ENCODE assay signal across 8 mouse cellular contexts in genomic region chr19:44930122-44930521, GRCm38 (mm10). TPM values are rescaled to one million over a fixed set of nuclear protein-coding genes. Genes with fewer than 3 reads are reported as not detected.
DNase-seq lines count a peak whose midpoint lies in the region; ATAC-seq and TF ChIP-seq lines count a peak whose summit lies in the region.

No protein-coding gene starts in this region.

- H3K9me3 ChIP-seq in limb, embryonic 14.5 days (ENCODE audit: control insufficient read depth, low read length): no peaks in the 10 kb centered on the region
- no peaks in the 10 kb centered on the region for H3K9me3 ChIP-seq in stomach, embryonic 16.5 days (replicated peaks; ENCODE audit: control insufficient read depth, low read length)

- 0 out of 2 replicates have a peak overlapping the region, but pooled peaks have one; percentile 96 for H3K27ac ChIP-seq in cerebellum, adult 2 months (ENCODE audit: insufficient read depth, low read length)
- peak overlapping the region; percentile 82; the same call in 1 of the 2 replicates for H3K27ac ChIP-seq in spleen, adult 2 months (ENCODE audit: insufficient read depth, low read length)
- peak overlapping the region; percentile 43; the same call in 1 of the 2 replicates for H3K27ac ChIP-seq in limb, embryonic 14.5 days (replicated peaks; ENCODE audit: low read depth, low read length)
- peak overlapping the region; percentile 72 for H3K27ac ChIP-seq in stomach, embryonic 16.5 days (ENCODE audit: low read length)

- 43% methylated on average over 2 of the region's 2 CpGs for WGBS in cerebellum, adult 2 months
- 13% methylated on average over 2 of the region's 2 CpGs for WGBS in spleen, adult 2 months
- 36% methylated on average over 2 of the region's 2 CpGs for WGBS in limb, embryonic 14.5 days
- WGBS in stomach, embryonic 16.5 days: 30% methylated on average over 2 of the region's 2 CpGs

- TF ChIP-seq POLR2A in cerebellum, adult 2 months (IDR thresholded peaks at IDR 0.05; ENCODE audit: borderline replicate concordance, insufficient read depth, low read length): no peak
- TF ChIP-seq POLR2A in spleen, adult 2 months (IDR thresholded peaks at IDR 0.05; ENCODE audit: low read depth, low read length): no peak
- TF ChIP-seq POLR2A in limb, embryonic 14.5 days (IDR thresholded peaks at IDR 0.05; ENCODE audit: borderline replicate concordance, extremely low read depth, insufficient read depth, insufficient read length): no peak

- H3K27me3 ChIP-seq in cerebellum, adult 2 months (ENCODE audit: control insufficient read depth, insufficient read depth, low read length): no peaks in the 10 kb centered on the region
- H3K27me3 ChIP-seq in spleen, adult 2 months (ENCODE audit: control insufficient read depth, insufficient read depth, low read length): no peaks in the 10 kb centered on the region
- H3K27me3 ChIP-seq in limb, embryonic 14.5 days (ENCODE audit: control insufficient read depth, insufficient read depth, low read length): no peaks in the 10 kb centered on the region
- no peaks in the 10 kb centered on the region for H3K27me3 ChIP-seq in stomach, embryonic 16.5 days (ENCODE audit: control insufficient read depth, insufficient read depth, low read length)

- H3K9ac ChIP-seq in limb, embryonic 14.5 days (ENCODE audit: low read depth, low read length, severe bottlenecking): peak overlapping the region; percentile 81
- H3K9ac ChIP-seq in stomach, embryonic 16.5 days (ENCODE audit: low read length): peak overlapping the region; percentile 58

- no peaks in the 10 kb centered on the region; the same call in 1 of the 2 replicates for H3K4me1 ChIP-seq in cerebellum, adult 2 months (ENCODE audit: control insufficient read depth, insufficient read depth, low read length)
- H3K4me1 ChIP-seq in spleen, adult 2 months (ENCODE audit: control insufficient read depth, insufficient read depth, insufficient read length): peaks cover 2% of the 10 kb centered on the region; the same call in 1 of the 2 replicates
- peaks cover 23% of the 10 kb centered on the region for H3K4me1 ChIP-seq in limb, embryonic 14.5 days (ENCODE audit: control insufficient read depth, insufficient read depth, low read length)
- H3K4me1 ChIP-seq in stomach, embryonic 16.5 days (ENCODE audit: control insufficient read depth, insufficient read depth, low read length): peaks cover 19% of the 10 kb centered on the region

- H3K4me2 ChIP-seq in limb, embryonic 14.5 days (replicated peaks; ENCODE audit: low read depth, low read length, severe bottlenecking): peak overlapping the region; percentile 65
- peak overlapping the region; percentile 53 for H3K4me2 ChIP-seq in stomach, embryonic 16.5 days (ENCODE audit: low read depth, low read length)

- no peak for TF ChIP-seq CTCF in cerebellum, adult 2 months (IDR thresholded peaks at IDR 0.05; ENCODE audit: borderline replicate concordance, insufficient read depth, low read depth, low read length)
- no peak for TF ChIP-seq CTCF in spleen, adult 2 months (IDR thresholded peaks at IDR 0.05; ENCODE audit: extremely low read depth, insufficient read depth, insufficient read length, insufficient replicate concordance)

- DNase-seq in cerebellum, adult 2 months: no peak
- no peak for DNase-seq in cerebellum, postnatal 25 days
- DNase-seq in spleen, adult 2 months (ENCODE audit: low read depth in 1 of 2, low spot score in 2 of 2): no peak
- DNase-seq in spleen, adult 18-20 months: no peak
- no peak for DNase-seq in limb, embryonic 14.5 days (ENCODE audit: low spot score)
- no peak for DNase-seq in layer of hippocampus, postnatal 10 days (ENCODE audit: low spot score in 2 of 2)
- no peak for DNase-seq in Muller cell, postnatal 12 days (ENCODE audit: inconsistent ontology term)

- ATAC-seq in limb, embryonic 14.5 days (ENCODE audit: low FRiP score, low read depth): no peak
- ATAC-seq in stomach, embryonic 16.5 days (ENCODE audit: insufficient read depth, low FRiP score): no peak

- H3K36me3 ChIP-seq in spleen, adult 2 months (ENCODE audit: control insufficient read depth, insufficient read depth, low read length): peaks cover 3% of the 10 kb centered on the region
- peaks cover 10% of the 10 kb centered on the region for H3K36me3 ChIP-seq in limb, embryonic 14.5 days (ENCODE audit: control insufficient read depth, insufficient read depth, low read length)
- H3K36me3 ChIP-seq in stomach, embryonic 16.5 days (ENCODE audit: control insufficient read depth, insufficient read depth, low read length): 0 out of 2 replicates have a peak, but pooled peaks cover under 1% of the 10 kb centered on the region

- no peak overlapping the region for H3K4me3 ChIP-seq in cerebellum, adult 2 months (replicated peaks; ENCODE audit: insufficient read depth, low read depth, low read length)
- no peak overlapping the region for H3K4me3 ChIP-seq in spleen, adult 2 months (ENCODE audit: extremely low read depth, insufficient read depth, insufficient read length)
- H3K4me3 ChIP-seq in limb, embryonic 14.5 days (replicated peaks; ENCODE audit: low read length): peak overlapping the region; percentile 96
- peak overlapping the region; percentile 96 for H3K4me3 ChIP-seq in stomach, embryonic 16.5 days (replicated peaks; ENCODE audit: low read length)

RNA-seq across cellular contexts. Expression of gene Slf2, which starts 0.8 kb away (rescaled TPM):
- 36.4 and 43.8 TPM in 2 replicates for polyA plus RNA-seq in cerebellum, adult 2 months (2012; rRNA removed)
- 26.8 and 92.8 TPM in 2 replicates for polyA plus RNA-seq in spleen, adult 2 months (2012; rRNA removed)
- polyA plus RNA-seq in limb, embryonic 14.5 days (2012; rRNA removed): 28.3 and 35.0 TPM in 2 replicates
- polyA plus RNA-seq in limb, embryonic 14.5 days (2014; fragmentation: Nextera tagmentation; extraction: Ambion mirVana): 39.1 and 41.6 TPM in 2 replicates
- polyA plus RNA-seq in stomach, embryonic 16.5 days (2015; fragmentation: Nextera tagmentation; extraction: Ambion mirVana): 31.3 and 31.4 TPM in 2 replicates
- total RNA-seq in layer of hippocampus, postnatal 10 days (2021): 10 to 100 TPM; 32.4 to 35.3 TPM

RNA-seq across cellular contexts. Expression of gene Sema4g, which starts 58.8 kb away (rescaled TPM):
- 90.3 and 101 TPM in 2 replicates for polyA plus RNA-seq in cerebellum, adult 2 months (2012; rRNA removed)
- 1.3 and 1.6 TPM in 2 replicates for polyA plus RNA-seq in spleen, adult 2 months (2012; rRNA removed)
- 61.3 and 79.8 TPM in 2 replicates for polyA plus RNA-seq in limb, embryonic 14.5 days (2012; rRNA removed)
- polyA plus RNA-seq in limb, embryonic 14.5 days (2014; fragmentation: Nextera tagmentation; extraction: Ambion mirVana): 5.4 and 7.3 TPM in 2 replicates
- 4.6 and 5.5 TPM in 2 replicates for polyA plus RNA-seq in stomach, embryonic 16.5 days (2015; fragmentation: Nextera tagmentation; extraction: Ambion mirVana)
- total RNA-seq in layer of hippocampus, postnatal 10 days (2021): 10 to 100 TPM; 61.8 to 69.2 TPM

Comparison
In these comparisons a context has a peak if more than half of its experiments do, and no peak if none do; other contexts are left out.
1. H3K27ac ChIP-seq: peak in every context shown above with its lines; median percentile 96 in cerebellum, adult 2 months; 82 in spleen, adult 2 months; 72 in stomach, embryonic 16.5 days; 43 in limb, embryonic 14.5 days.
2. H3K4me3 ChIP-seq: peak in limb, embryonic 14.5 days (single experiment) and stomach, embryonic 16.5 days (single experiment); none in cerebellum, adult 2 months (single experiment) and spleen, adult 2 months (single experiment).